ENCODE assay signal across 22 mouse cellular contexts in the genomic region with DNA sequence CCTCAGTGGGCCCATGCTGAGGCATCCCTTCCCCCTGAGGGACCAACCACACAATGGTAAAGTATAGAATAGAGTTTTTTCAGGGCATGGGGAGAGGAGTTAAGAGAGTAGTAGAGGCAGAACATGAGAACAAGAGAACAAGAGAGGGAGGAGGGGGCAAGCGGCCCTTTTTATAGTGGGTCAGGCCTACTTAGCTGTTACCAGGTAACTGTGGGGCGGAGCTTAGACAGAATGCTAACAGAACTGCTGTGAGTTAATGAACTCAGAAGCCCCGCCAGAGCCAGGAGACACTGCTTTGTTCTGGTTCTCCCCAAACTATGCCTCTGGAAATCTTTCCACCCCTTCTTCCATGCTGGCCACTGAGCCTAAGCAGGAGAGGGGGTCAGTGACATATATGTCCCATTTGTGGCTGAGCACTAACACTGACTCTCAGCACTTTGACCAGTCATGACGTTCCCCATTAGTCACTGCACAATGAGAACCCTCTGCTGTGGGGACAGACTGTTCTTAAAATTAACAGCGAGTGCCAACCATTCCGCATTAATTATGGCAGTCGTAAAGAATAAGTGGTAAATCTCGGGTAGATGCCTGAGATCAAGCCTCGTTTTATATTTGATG.
DNase-seq lines count a peak whose midpoint lies in the region; ATAC-seq lines count a peak whose summit lies in the region.
"Had no signal": no experiment of that assay in that cellular context is flagged by ENCODE, and none has a peak within 500 bp of the region (broad histone marks: within the 10 kb centered on the region; RNA-seq: fewer than 3 reads in every experiment).

No protein-coding gene starts in this region.

- DNase-seq in forebrain, embryonic 11.5 days (ENCODE audit: low spot score), result no peak
- DNase-seq in kidney, adult 8-10 months, result no peak
- DNase-seq in hindlimb bud, embryonic 11.5 days (ENCODE audit: extremely low spot score, low read depth, low spot score), result peak; percentile 50
- peak; percentile 44 for DNase-seq in limb, embryonic 11.5 days (ENCODE audit: low spot score)
- DNase-seq in adrenal gland, postnatal 25 days, result no peak
- DNase-seq: adrenal gland, adult 8-10 months; cerebellum, adult 9-10 months; gastrocnemius, postnatal 10 days; heart, adult 11 months; heart, postnatal 14 days; layer of hippocampus, adult 9-11 months; lung, embryonic 14.5 days; retina, postnatal 1 day had no signal

- no peaks in the 10 kb centered on the region for H3K36me3 ChIP-seq in forebrain, embryonic 11.5 days (ENCODE audit: control insufficient read depth, insufficient read depth, low read length)
- H3K36me3 ChIP-seq in forebrain, embryonic 15.5 days, result no peaks in the 10 kb centered on the region
- no peaks in the 10 kb centered on the region for H3K36me3 ChIP-seq in kidney, embryonic 16.5 days (ENCODE audit: insufficient read depth, low read length)
- no peaks in the 10 kb centered on the region for H3K36me3 ChIP-seq in limb, embryonic 11.5 days (ENCODE audit: control insufficient read depth, insufficient read depth, low read length)
- H3K36me3 ChIP-seq: embryonic facial prominence, embryonic 10.5 days; heart, embryonic 12.5 days; limb, embryonic 15.5 days; midbrain, embryonic 13.5 days; neural tube, embryonic 12.5 days had no signal

- H3K4me2 ChIP-seq in forebrain, embryonic 11.5 days (ENCODE audit: low read depth, low read length, severe bottlenecking), result no peak overlapping the region
- no peak overlapping the region for H3K4me2 ChIP-seq in forebrain, embryonic 15.5 days (replicated peaks)
- no peak overlapping the region for H3K4me2 ChIP-seq in kidney, embryonic 16.5 days (replicated peaks; ENCODE audit: low read depth, low read length)
- H3K4me2 ChIP-seq in limb, embryonic 11.5 days (ENCODE audit: low read depth, severe bottlenecking), result no peak overlapping the region
- H3K4me2 ChIP-seq: heart, embryonic 12.5 days; limb, embryonic 15.5 days; lung, embryonic 14.5 days; midbrain, embryonic 13.5 days; neural tube, embryonic 12.5 days had no signal

- H3K9ac ChIP-seq in forebrain, embryonic 11.5 days (ENCODE audit: low read length), result no peak overlapping the region
- no peak overlapping the region for H3K9ac ChIP-seq in forebrain, embryonic 15.5 days (replicated peaks)
- no peak overlapping the region for H3K9ac ChIP-seq in kidney, embryonic 16.5 days (replicated peaks; ENCODE audit: low read length)
- H3K9ac ChIP-seq in limb, embryonic 11.5 days (ENCODE audit: low read length), result no peak overlapping the region
- H3K9ac ChIP-seq: heart, embryonic 12.5 days; limb, embryonic 15.5 days; liver, embryonic 14.5 days; lung, embryonic 14.5 days; midbrain, embryonic 13.5 days; neural tube, embryonic 12.5 days had no signal

- H3K9me3 ChIP-seq in forebrain, embryonic 11.5 days (ENCODE audit: control insufficient read depth, low read length), result no peaks in the 10 kb centered on the region
- no peaks in the 10 kb centered on the region for H3K9me3 ChIP-seq in forebrain, embryonic 15.5 days
- H3K9me3 ChIP-seq in kidney, embryonic 16.5 days (ENCODE audit: low read length), result no peaks in the 10 kb centered on the region
- H3K9me3 ChIP-seq in limb, embryonic 11.5 days (ENCODE audit: control insufficient read depth, low read length), result no peaks in the 10 kb centered on the region
- H3K9me3 ChIP-seq: embryonic facial prominence, embryonic 10.5 days; heart, embryonic 12.5 days; limb, embryonic 15.5 days; midbrain, embryonic 13.5 days; neural tube, embryonic 12.5 days had no signal

- 55% methylated on average over 9 of the region's 9 CpGs for WGBS in forebrain, embryonic 11.5 days
- WGBS in forebrain, embryonic 15.5 days, result 28% methylated on average over 9 of the region's 9 CpGs
- WGBS in kidney, embryonic 16.5 days, result 29% methylated on average over 9 of the region's 9 CpGs
- 21% methylated on average over 9 of the region's 9 CpGs for WGBS in limb, embryonic 11.5 days

- no peak overlapping the region for H3K4me3 ChIP-seq in forebrain, embryonic 11.5 days (ENCODE audit: low read depth, low read length)
- no peak overlapping the region for H3K4me3 ChIP-seq in forebrain, embryonic 15.5 days
- no peak overlapping the region for H3K4me3 ChIP-seq in kidney, embryonic 16.5 days (ENCODE audit: low read length)
- no peak overlapping the region for H3K4me3 ChIP-seq in limb, embryonic 11.5 days (ENCODE audit: low read depth, low read length)
- H3K4me3 ChIP-seq: embryonic facial prominence, embryonic 10.5 days; heart, embryonic 12.5 days; limb, embryonic 15.5 days; midbrain, embryonic 13.5 days; neural tube, embryonic 12.5 days had no signal

- ATAC-seq in forebrain, embryonic 11.5 days (replicated peaks; ENCODE audit: low FRiP score), result peak; percentile 69
- ATAC-seq in forebrain, embryonic 15.5 days (replicated peaks), result no peak; the same call in 1 of the 2 replicates
- peak; percentile 78; the same call in 1 of the 2 replicates for ATAC-seq in kidney, embryonic 16.5 days (ENCODE audit: low FRiP score, low TSS enrichment)
- ATAC-seq in limb, embryonic 11.5 days (ENCODE audit: insufficient number of reproducible peaks, low FRiP score, low TSS enrichment, low read depth), result peak; percentile 68
- no peak for ATAC-seq in granulocyte monocyte progenitor cell, adult 5-6 weeks (replicated peaks; ENCODE audit: poor library complexity, severe bottlenecking)
- ATAC-seq: midbrain, embryonic 13.5 days had no signal

- H3K27me3 ChIP-seq in forebrain, embryonic 11.5 days (ENCODE audit: control insufficient read depth, insufficient read depth, low read length), result no peaks in the 10 kb centered on the region
- no peaks in the 10 kb centered on the region for H3K27me3 ChIP-seq in forebrain, embryonic 15.5 days
- H3K27me3 ChIP-seq in kidney, embryonic 16.5 days (ENCODE audit: insufficient read depth, low read length), result no peaks in the 10 kb centered on the region
- no peaks in the 10 kb centered on the region for H3K27me3 ChIP-seq in limb, embryonic 11.5 days (ENCODE audit: control insufficient read depth, insufficient read depth, low read length)
- H3K27me3 ChIP-seq: heart, embryonic 12.5 days; limb, embryonic 15.5 days; midbrain, embryonic 13.5 days; neural tube, embryonic 12.5 days had no signal

- H3K27ac ChIP-seq in forebrain, embryonic 11.5 days (ENCODE audit: low read depth, low read length), result peak overlapping the region; percentile 12; the same call in 1 of the 2 replicates
- H3K27ac ChIP-seq in forebrain, embryonic 15.5 days (replicated peaks), result no peak overlapping the region
- H3K27ac ChIP-seq in kidney, embryonic 16.5 days (ENCODE audit: low read length), result no peak overlapping the region
- 0 out of 2 replicates have a peak overlapping the region, but pooled peaks have one; percentile 30 for H3K27ac ChIP-seq in limb, embryonic 11.5 days (replicated peaks; ENCODE audit: low read depth, low read length)
- H3K27ac ChIP-seq: embryonic facial prominence, embryonic 10.5 days; limb, embryonic 15.5 days; liver, embryonic 14.5 days; midbrain, embryonic 13.5 days; neural tube, embryonic 12.5 days had no signal

- 0 out of 2 replicates have a peak, but pooled peaks cover 3% of the 10 kb centered on the region for H3K4me1 ChIP-seq in forebrain, embryonic 11.5 days (replicated peaks; ENCODE audit: control insufficient read depth, insufficient read depth, low read length)
- H3K4me1 ChIP-seq in forebrain, embryonic 15.5 days, result peaks cover 10% of the 10 kb centered on the region; the same call in 1 of the 2 replicates
- 0 out of 2 replicates have a peak, but pooled peaks cover 4% of the 10 kb centered on the region for H3K4me1 ChIP-seq in kidney, embryonic 16.5 days (ENCODE audit: insufficient read depth, low read length)
- 0 out of 2 replicates have a peak, but pooled peaks cover 3% of the 10 kb centered on the region for H3K4me1 ChIP-seq in limb, embryonic 11.5 days (ENCODE audit: control insufficient read depth, insufficient read depth, low read length)
- H3K4me1 ChIP-seq: limb, embryonic 15.5 days; midbrain, embryonic 13.5 days; neural tube, embryonic 12.5 days had no signal

Comparison
In these comparisons a context has a peak if more than half of its experiments do, and no peak if none do; other contexts are left out.
1. ATAC-seq: peak in forebrain, embryonic 11.5 days (single experiment), kidney, embryonic 16.5 days (single experiment) and limb, embryonic 11.5 days (single experiment); none in forebrain, embryonic 15.5 days (single experiment) and granulocyte monocyte progenitor cell, adult 5-6 weeks (single experiment).
2. H3K27ac ChIP-seq: peak in forebrain, embryonic 11.5 days (single experiment) and limb, embryonic 11.5 days (single experiment); none in forebrain, embryonic 15.5 days (single experiment) and kidney, embryonic 16.5 days (single experiment).
3. DNase-seq: peak in hindlimb bud, embryonic 11.5 days (single experiment) and limb, embryonic 11.5 days (single experiment); none in forebrain, embryonic 11.5 days (single experiment), kidney, adult 8-10 months (0 of 2) and adrenal gland, postnatal 25 days (single experiment).